Mouse (Mus musculus): ENCODE measurements around the gene Psd. TPM values are rescaled to one million over a fixed set of nuclear protein-coding genes. Genes with fewer than 3 reads are reported as not detected.

Psd gene
- 3.7 TPM for polyA plus RNA-seq (2014; fragmentation: Illumina TruSeq; extraction: RNeasy Lipid Tissue Mini Kit (QIAGEN cat#74804); ENCODE audit: low read depth, low replicate concordance)

GRCm38 (mm10) chr19:46326756-46327305 is at the start of gene Psd:
TSS of gene Psd (minus strand) at chr19:46327156.

GRCm38 (mm10) chr19:46350168-46350932 is 23.4 kb upstream of the Psd start, which contains the start of gene 2310034G01Rik:
TSS of gene 2310034G01Rik (minus strand) at chr19:46350302.

DNA sequence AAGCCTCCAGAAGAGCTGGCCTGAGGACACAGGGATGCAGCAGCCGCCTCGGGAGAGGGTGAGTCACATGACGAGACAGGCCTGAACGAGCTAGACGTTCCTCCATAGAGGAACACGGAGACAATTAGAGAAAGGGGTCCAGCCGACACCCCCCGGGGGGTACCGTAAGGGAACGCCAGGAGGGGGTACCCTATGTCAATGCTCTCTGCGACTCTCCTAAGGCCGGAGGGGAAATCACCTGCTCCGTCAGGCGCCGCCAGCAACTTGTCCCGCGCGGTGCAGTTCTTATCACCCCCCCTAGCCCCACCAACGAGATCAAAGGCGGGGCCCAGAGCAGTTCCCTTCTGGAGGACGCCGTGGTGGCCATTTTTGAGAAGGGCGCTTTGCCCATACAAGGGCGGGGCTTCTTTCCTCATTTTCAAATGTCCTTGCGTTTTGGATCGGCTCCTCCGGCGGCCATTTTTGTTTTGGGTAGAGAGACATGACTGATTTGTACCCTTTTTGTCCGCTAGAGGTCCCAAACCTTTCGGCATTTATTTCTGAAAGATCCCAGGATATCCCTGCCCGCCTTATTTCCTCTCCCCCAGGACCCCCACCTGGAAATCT is 11.5 kb upstream of the Psd start, which contains the start of gene Cuedc2:
Gene Cuedc2 (minus strand): TSS at position 372 of the 606 bp plus-strand sequence.

GRCm38 (mm10) chr19:46328081-46329030 is 1.4 kb upstream of the Psd start, which contains the start of gene Fbxl15:
TSS of gene Fbxl15 (plus strand) at chr19:46328184.

DNA sequence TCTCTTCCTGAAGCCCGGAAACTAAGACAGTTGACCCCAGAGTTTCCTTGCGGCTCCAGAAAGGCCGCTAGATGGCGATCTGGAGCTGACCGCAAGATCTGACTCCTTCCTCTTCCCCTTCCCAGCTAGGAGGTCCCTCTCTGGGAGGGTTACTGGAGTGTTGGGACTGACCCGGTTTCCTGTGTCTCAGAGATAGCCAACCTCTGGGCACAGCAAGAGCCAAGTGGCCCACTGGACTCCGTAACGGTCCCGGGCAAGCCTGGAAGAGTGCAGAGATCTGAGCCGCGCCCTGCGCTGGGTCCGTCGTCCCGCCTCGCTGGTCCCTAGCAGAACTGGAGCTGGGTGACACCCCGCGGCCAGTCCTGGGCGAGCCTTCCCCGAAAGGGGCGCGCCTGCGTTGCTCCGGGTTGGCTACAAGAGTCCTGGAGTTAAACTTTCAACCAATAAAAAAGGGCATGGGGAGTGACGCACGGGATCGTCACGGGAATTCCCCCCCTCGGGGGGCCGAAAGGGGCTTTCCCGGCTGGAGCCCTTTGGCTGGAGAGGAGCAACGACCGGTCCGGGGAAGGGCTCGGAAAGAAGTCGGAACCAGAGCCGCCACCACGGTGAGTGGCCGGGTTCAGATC is 22.6 kb downstream of the Psd start, which contains the start of gene Nfkb2:
Gene Nfkb2 (plus strand): TSS at position 105 of the 626 bp plus-strand sequence.

Other genes with a start within 250 kb of the Psd start
- 0.25 TPM for gene Elovl3, start 195.3 kb downstream of the Psd start, polyA plus RNA-seq (2014; fragmentation: Illumina TruSeq; extraction: RNeasy Lipid Tissue Mini Kit (QIAGEN cat#74804); ENCODE audit: low read depth, low replicate concordance)
- gene Pitx3, start 178.8 kb downstream of the Psd start, polyA plus RNA-seq (2014; fragmentation: Illumina TruSeq; extraction: RNeasy Lipid Tissue Mini Kit (QIAGEN cat#74804); ENCODE audit: low read depth, low replicate concordance), result not detected
- gene Gbf1, start 174.6 kb downstream of the Psd start, polyA plus RNA-seq (2014; fragmentation: Illumina TruSeq; extraction: RNeasy Lipid Tissue Mini Kit (QIAGEN cat#74804); ENCODE audit: low read depth, low replicate concordance), result 51.0 TPM
- gene Nfkb2, start 22.8 kb downstream of the Psd start, polyA plus RNA-seq (2014; fragmentation: Illumina TruSeq; extraction: RNeasy Lipid Tissue Mini Kit (QIAGEN cat#74804); ENCODE audit: low read depth, low replicate concordance), result 0.14 TPM
- gene Fbxl15, start 1.0 kb upstream of the Psd start, polyA plus RNA-seq (2014; fragmentation: Illumina TruSeq; extraction: RNeasy Lipid Tissue Mini Kit (QIAGEN cat#74804); ENCODE audit: low read depth, low replicate concordance), result not detected
- 2.7 TPM for gene Cuedc2, start 11.5 kb upstream of the Psd start, polyA plus RNA-seq (2014; fragmentation: Illumina TruSeq; extraction: RNeasy Lipid Tissue Mini Kit (QIAGEN cat#74804); ENCODE audit: low read depth, low replicate concordance)
- 0.69 TPM for gene Mfsd13a, start 14.0 kb upstream of the Psd start, polyA plus RNA-seq (2014; fragmentation: Illumina TruSeq; extraction: RNeasy Lipid Tissue Mini Kit (QIAGEN cat#74804); ENCODE audit: low read depth, low replicate concordance)
- 0.15 TPM for gene 2310034G01Rik, start 23.1 kb upstream of the Psd start, polyA plus RNA-seq (2014; fragmentation: Illumina TruSeq; extraction: RNeasy Lipid Tissue Mini Kit (QIAGEN cat#74804); ENCODE audit: low read depth, low replicate concordance)
- 87.0 TPM for gene Actr1a, start 68.6 kb upstream of the Psd start, polyA plus RNA-seq (2014; fragmentation: Illumina TruSeq; extraction: RNeasy Lipid Tissue Mini Kit (QIAGEN cat#74804); ENCODE audit: low read depth, low replicate concordance)
- gene Sufu, start 69.7 kb upstream of the Psd start, polyA plus RNA-seq (2014; fragmentation: Illumina TruSeq; extraction: RNeasy Lipid Tissue Mini Kit (QIAGEN cat#74804); ENCODE audit: low read depth, low replicate concordance), result 15.2 TPM
- gene Trim8, start 174.5 kb upstream of the Psd start, polyA plus RNA-seq (2014; fragmentation: Illumina TruSeq; extraction: RNeasy Lipid Tissue Mini Kit (QIAGEN cat#74804); ENCODE audit: low read depth, low replicate concordance), result 0.36 TPM
- gene Arl3, start 246.0 kb upstream of the Psd start, polyA plus RNA-seq (2014; fragmentation: Illumina TruSeq; extraction: RNeasy Lipid Tissue Mini Kit (QIAGEN cat#74804); ENCODE audit: low read depth, low replicate concordance), result 300 TPM
- gene Sfxn2, start 246.2 kb upstream of the Psd start, polyA plus RNA-seq (2014; fragmentation: Illumina TruSeq; extraction: RNeasy Lipid Tissue Mini Kit (QIAGEN cat#74804); ENCODE audit: low read depth, low replicate concordance), result 2.3 TPM

Data from testis, adult 10 weeks (tissue).